Mouse (Mus musculus): ENCODE data around the gene Vstm2a.

GRCm38 (mm10) chr11:16290381-16290780, 32.9 kb downstream of the Vstm2a start:
- TF ChIP-seq CTCF (IDR thresholded peaks at IDR 0.05; ENCODE audit: borderline replicate concordance, insufficient read depth, low read depth, low read length), result no peak
- TF ChIP-seq POLR2A (IDR thresholded peaks at IDR 0.05; ENCODE audit: borderline replicate concordance, insufficient read depth, low read length), result no peak
